Mouse (Mus musculus) mature B cell (primary cell): Measurements from ENCODE around the gene Ntf3.

Experiments used
- in situ Hi-C: fragments of 300-500 bp; cut with MboI; formaldehyde crosslinking; loops from 2 replicates; pipeline ENCODE4 v1.14.3; 2019

The Ntf3 gene

GRCm38 (mm10) chr6:126159279-126160066, 7.2 kb downstream of the Ntf3 start:
- in situ Hi-C loops, result no loop called here

- in situ Hi-C loops, result no loop called here
Observed at GRCm38 (mm10) chr6:126155928-126156327, 10.8 kb downstream of the Ntf3 start.

- in situ Hi-C loops, result no loop called here
Observed at GRCm38 (mm10) chr6:126154372-126154982, 12.2 kb downstream of the Ntf3 start.

GRCm38 (mm10) chr6:126153154-126153553, 13.6 kb downstream of the Ntf3 start:
- in situ Hi-C loops, result no loop called here

- in situ Hi-C loops, result no loop called here
Observed at GRCm38 (mm10) chr6:126143659-126144058, 23.1 kb downstream of the Ntf3 start.

- in situ Hi-C loops, result no loop called here
Observed at GRCm38 (mm10) chr6:126142741-126143140, 24.0 kb downstream of the Ntf3 start.

- in situ Hi-C loops, result no loop called here
Observed at GRCm38 (mm10) chr6:126142021-126142554, 24.6 kb downstream of the Ntf3 start.

- in situ Hi-C loops, result no loop called here
Observed at GRCm38 (mm10) chr6:126141472-126141871, 25.2 kb downstream of the Ntf3 start.

- in situ Hi-C loops, result no loop called here
Observed at GRCm38 (mm10) chr6:126140961-126141360, 25.7 kb downstream of the Ntf3 start.

- in situ Hi-C loops, result no loop called here
Observed at GRCm38 (mm10) chr6:126140416-126140815, 26.3 kb downstream of the Ntf3 start.

- in situ Hi-C loops, result no loop called here
Observed at GRCm38 (mm10) chr6:126134155-126134906, 32.4 kb downstream of the Ntf3 start.

- in situ Hi-C loops, result no loop called here
Observed at GRCm38 (mm10) chr6:126128238-126128637, 38.5 kb downstream of the Ntf3 start.

GRCm38 (mm10) chr6:126118247-126118646, 48.5 kb downstream of the Ntf3 start:
- in situ Hi-C loops, result no loop called here

GRCm38 (mm10) chr6:126117191-126117590, 49.5 kb downstream of the Ntf3 start:
- in situ Hi-C loops, result no loop called here

GRCm38 (mm10) chr6:126114934-126115633, 51.6 kb downstream of the Ntf3 start:
- in situ Hi-C loops, result no loop called here

- in situ Hi-C loops, result no loop called here
Observed at GRCm38 (mm10) chr6:126110892-126111835, 55.5 kb downstream of the Ntf3 start.

- in situ Hi-C loops, result no loop called here
Observed at GRCm38 (mm10) chr6:126109184-126109583, 57.5 kb downstream of the Ntf3 start.

GRCm38 (mm10) chr6:126108771-126109170, 57.9 kb downstream of the Ntf3 start:
- in situ Hi-C loops, result no loop called here

GRCm38 (mm10) chr6:126107398-126107797, 59.3 kb downstream of the Ntf3 start:
- in situ Hi-C loops, result no loop called here

GRCm38 (mm10) chr6:126106798-126107173, 59.9 kb downstream of the Ntf3 start:
- in situ Hi-C loops, result no loop called here
